Mouse (Mus musculus): ENCODE data around the gene Adora3.

Adora3 gene

DNA sequence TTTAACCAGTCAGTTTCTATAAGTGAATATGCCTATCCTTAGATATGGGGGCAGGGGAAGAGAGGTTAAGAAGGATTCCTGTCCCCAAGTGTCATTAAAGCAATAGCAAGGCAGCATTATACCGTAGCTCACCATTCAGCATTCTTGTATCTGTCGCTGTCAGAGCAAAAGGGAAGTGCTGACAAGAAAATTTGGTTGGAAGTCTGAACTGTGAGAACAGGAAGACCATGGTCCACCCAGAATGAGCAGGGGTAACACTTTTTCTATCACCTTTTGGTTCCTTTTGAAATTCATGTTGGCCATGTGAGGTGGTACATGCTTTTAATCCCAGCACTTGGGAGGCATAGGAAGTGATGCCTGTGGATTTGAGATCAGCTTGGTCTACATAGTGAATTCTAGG lies 60.4 kb downstream of the Adora3 start:
- no peak for DNase-seq (ENCODE audit: low spot score in 2 of 2)

DNA sequence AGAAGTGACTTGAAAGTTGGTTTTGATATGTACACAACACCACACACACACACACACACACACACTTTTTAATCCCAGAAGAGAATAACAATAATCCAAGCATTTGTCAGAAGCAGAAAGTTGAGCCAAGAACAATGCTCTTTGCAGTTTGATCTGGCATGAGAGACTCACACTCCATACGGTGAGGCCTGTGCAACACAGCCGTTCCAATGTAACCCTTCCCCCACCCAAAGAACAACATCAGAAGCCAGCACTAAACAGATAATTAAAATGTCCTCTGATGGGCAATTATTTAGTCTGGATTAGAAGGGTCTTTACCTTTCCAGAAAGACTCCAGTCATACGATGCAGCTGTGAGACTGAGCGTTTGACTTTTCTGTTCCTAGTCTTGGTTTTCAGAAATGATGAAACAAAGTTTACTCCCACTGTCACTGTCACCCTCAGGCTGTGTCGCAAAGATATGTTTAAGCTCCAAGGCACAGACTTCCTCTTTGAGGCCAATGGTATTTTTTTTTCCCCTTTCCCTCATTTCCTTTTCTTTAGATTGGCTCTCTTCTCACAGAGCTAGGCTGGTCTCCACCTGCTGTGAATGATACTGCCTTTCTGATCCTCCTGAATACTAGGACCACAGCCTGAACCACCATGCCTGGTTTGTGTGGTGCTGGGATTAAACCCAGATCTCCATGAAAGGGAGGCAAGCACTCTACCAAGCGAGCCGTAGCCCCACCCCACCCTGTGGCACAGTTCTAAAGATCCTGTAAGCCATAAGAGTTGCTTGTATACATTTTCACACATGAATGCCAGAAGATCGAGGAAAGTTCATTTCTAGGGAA lies 61.8 kb downstream of the Adora3 start, which contains the start of gene I830077J02Rik:
I830077J02Rik (minus strand) TSS at position 425 of the 832 bp plus-strand sequence.
- no peak for DNase-seq (ENCODE audit: low spot score in 2 of 2)

DNA sequence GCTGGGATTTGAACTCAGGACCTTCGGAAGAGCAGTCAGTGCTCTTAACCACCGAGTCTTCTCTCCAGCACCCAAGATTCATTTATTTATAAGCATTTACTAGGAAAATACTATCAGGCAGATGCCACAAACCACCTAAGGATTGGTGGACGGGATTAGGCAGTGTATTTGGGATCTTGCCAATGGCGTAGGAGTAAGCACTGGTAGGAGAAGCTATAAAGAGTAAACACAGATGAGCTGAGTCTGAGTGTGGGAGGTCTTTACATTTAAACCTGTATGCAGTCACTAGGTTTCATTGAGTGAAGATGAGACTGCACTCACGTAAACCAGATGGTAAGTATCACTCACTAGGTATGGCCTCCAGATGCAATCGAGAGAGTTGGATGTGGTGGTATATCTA lies 63.3 kb downstream of the Adora3 start:
- DNase-seq (ENCODE audit: low spot score in 2 of 2), result no peak

DNA sequence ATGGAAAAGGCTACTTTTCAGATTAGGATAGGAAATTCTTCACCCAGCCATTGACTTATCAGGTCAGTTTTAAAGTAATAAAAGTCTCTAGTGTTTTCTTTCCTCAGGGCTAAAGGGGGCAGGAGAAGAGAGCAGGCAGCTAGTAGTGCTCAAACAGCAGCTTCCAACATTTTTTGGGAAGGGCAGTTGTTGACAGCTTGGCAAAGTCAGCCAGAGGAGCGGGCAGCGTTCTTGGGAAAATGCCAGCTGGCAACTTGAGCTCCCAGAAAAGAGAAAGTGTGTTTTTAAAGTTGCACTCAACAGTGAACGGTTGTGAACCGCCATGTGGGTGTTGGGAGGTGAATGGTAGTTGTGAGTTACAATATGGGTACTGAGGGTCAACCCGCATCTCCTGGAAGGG lies 64.4 kb downstream of the Adora3 start:
- DNase-seq (ENCODE audit: low spot score in 2 of 2), result peak in 1 of 2 experiments; percentile 5

GRCm38 (mm10) chr3:105936111-105936510 lies 65.5 kb downstream of the Adora3 start:
- DNase-seq (ENCODE audit: low spot score in 2 of 2), result no peak

DNA sequence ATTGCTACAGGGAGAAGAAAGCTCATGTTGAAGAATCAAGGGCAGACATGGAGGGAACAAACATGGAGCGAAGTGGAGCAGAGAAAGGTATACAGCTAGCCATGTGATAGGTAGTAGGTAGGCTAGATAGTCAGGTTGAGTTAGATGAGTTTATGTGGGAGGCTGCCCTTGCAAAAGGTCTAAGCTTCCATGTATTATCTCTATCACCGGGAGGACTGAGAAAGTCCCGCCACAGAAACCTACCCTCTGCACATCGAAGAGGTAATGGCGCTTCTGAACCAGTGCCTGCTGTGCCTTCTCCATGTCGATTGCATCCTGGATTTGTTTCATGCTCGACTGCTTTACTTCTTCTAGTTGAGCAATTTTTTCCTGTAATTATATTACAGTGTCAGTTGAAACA lies 80.7 kb downstream of the Adora3 start:
- DNase-seq (ENCODE audit: low spot score in 2 of 2), result no peak

GRCm38 (mm10) chr3:105957235-105957634 lies 86.6 kb downstream of the Adora3 start:
- DNase-seq (ENCODE audit: low spot score in 2 of 2), result no peak

DNA sequence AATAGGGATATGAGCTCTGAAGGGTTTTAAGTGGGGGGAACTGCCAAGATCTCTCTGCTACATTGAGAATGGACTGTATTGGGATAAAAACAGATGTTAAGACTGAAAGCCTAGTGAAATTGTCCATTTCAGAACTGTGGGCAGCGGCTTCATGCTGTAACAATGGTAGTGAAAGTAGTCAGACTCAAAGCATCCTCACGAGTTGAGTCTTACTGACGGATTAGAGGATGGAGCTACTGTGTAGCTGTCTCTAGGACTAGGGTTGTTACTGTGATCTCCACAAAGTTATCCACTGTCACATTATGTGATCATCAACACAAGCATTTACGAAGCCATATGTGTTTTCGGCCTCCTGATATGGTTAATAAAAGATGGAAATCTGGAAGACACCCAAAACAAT lies 87.5 kb downstream of the Adora3 start:
- no peak for DNase-seq (ENCODE audit: low spot score in 2 of 2)
